Mouse (Mus musculus) bone marrow, adult 2 months (tissue): ENCODE data around the gene Cfdp1.

Source experiments
- CTCF ChIP-seq: fragments of 200-500 bp; IDR thresholded peaks from 2 replicates; pipeline ENCODE4 v1.5.1; 2011; ENCODE audit warnings: low read length, control low read depth; ENCODE audit not compliant: control insufficient read depth, insufficient read depth
- POLR2A ChIP-seq: fragments of 200-500 bp; IDR thresholded peaks from 2 replicates; pipeline ENCODE4 v1.6.1; 2011; ENCODE audit warnings: low read depth, mild to moderate bottlenecking, control low read depth, low read length, borderline replicate concordance; ENCODE audit not compliant: control insufficient read depth

GRCm38 (mm10) chr8:111786116-111786515 lies 68.0 kb downstream of the Cfdp1 start:
- TF ChIP-seq POLR2A = no peak
- TF ChIP-seq CTCF = no peak
